Mouse (Mus musculus): ENCODE measurements around the gene Rfx4.

- TF ChIP-seq CTCF (IDR thresholded peaks at IDR 0.05; ENCODE audit: control insufficient read depth, insufficient read depth, insufficient read length) (no peak), MYOD1 (IDR thresholded peaks at IDR 0.05; ENCODE audit: control insufficient read depth, insufficient read length, low read depth) (no peak), USF1 (IDR thresholded peaks at IDR 0.05; ENCODE audit: low read depth) (no peak), MAX (IDR thresholded peaks at IDR 0.05) (no peak), MYOG (IDR thresholded peaks at IDR 0.05; ENCODE audit: control insufficient read depth, extremely low read depth, insufficient read length) (no peak)
Observed at GRCm38 (mm10) chr10:84805576-84805975, 49.7 kb downstream of the Rfx4 start.

Measured in C2C12 (cell line).